Mouse (Mus musculus) ES-E14 (cell line): Measurements from ENCODE around the gene Rundc3a. TPM values are rescaled to one million over a fixed set of nuclear protein-coding genes. Genes with fewer than 3 reads are reported as not detected.
"Not testable (repeated sequence)": the region's sequence is repeated elsewhere in the genome, so short reads cannot be mapped to it uniquely, and the experiment has no call there.

Experiments used
- DNase-seq: peaks from one replicate; pipeline ENCODE4 v3.0.0-alpha.2; 2013; ENCODE audit warnings: low read depth, low spot score
- H3K27ac ChIP-seq: 2 replicates; pipeline ENCODE4 v1.5.1; 2012; ENCODE audit warnings: low read depth, mild to moderate bottlenecking, low read length, moderate library complexity, mixed read lengths; ENCODE audit not compliant: poor library complexity, insufficient read depth, severe bottlenecking
- H3K36me3 ChIP-seq: 2 replicates; pipeline ENCODE4 v1.6.1; 2012; ENCODE audit warnings: mild to moderate bottlenecking, low read length, moderate library complexity, mixed read lengths; ENCODE audit not compliant: control insufficient read depth, poor library complexity, insufficient read depth, severe bottlenecking
- H3K4me1 ChIP-seq, 2 experiments: fragments of 150-350 bp in 1 of 2; sonication (generic) in 1 of 2; 2 replicates each; pipeline ENCODE4 v1.6.1; 2012; ENCODE audit warnings: low read length in 2 of 2, mild to moderate bottlenecking in 1 of 2, mixed read lengths in 1 of 2; ENCODE audit not compliant: control insufficient read depth in 2 of 2, insufficient read depth in 2 of 2, poor library complexity in 1 of 2
- H3K4me3 ChIP-seq, 2 experiments: fragments of 150-350 bp in 1 of 2; sonication (generic) in 1 of 2; 2 replicates each; pipeline ENCODE4 v1.5.1; 2012; ENCODE audit warnings: low read length in 2 of 2, low read depth in 1 of 2, mild to moderate bottlenecking in 1 of 2, mixed read lengths in 1 of 2; ENCODE audit not compliant: insufficient read depth in 1 of 2, poor library complexity in 1 of 2, severe bottlenecking in 1 of 2
- H3K9ac ChIP-seq: 2 replicates; pipeline ENCODE4 v1.6.1; 2012; ENCODE audit warnings: low read depth, mild to moderate bottlenecking, low read length, mixed read lengths; ENCODE audit not compliant: poor library complexity, insufficient read depth, severe bottlenecking
- H3K9me3 ChIP-seq: fragments of 150-350 bp; sonication (generic); 2 replicates; pipeline ENCODE4 v1.6.1; 2012; ENCODE audit warnings: low read depth, mild to moderate bottlenecking, low read length; ENCODE audit not compliant: control insufficient read depth, insufficient read depth
- CHD2 ChIP-seq: IDR thresholded peaks from 2 replicates; pipeline ENCODE4 v1.6.1; 2014; ENCODE audit warnings: mild to moderate bottlenecking, low read depth, low read length, inconsistent platforms
- HCFC1 ChIP-seq: IDR thresholded peaks from 2 replicates; pipeline ENCODE4 v1.6.1; 2012; ENCODE audit warnings: low read length, inconsistent platforms, borderline replicate concordance; ENCODE audit not compliant: insufficient read depth
- MAFK ChIP-seq: IDR thresholded peaks from 2 replicates; pipeline ENCODE4 v1.6.1; 2014; ENCODE audit warnings: mild to moderate bottlenecking, low read depth, low read length, inconsistent platforms; ENCODE audit not compliant: insufficient read depth
- ZC3H11A ChIP-seq: IDR thresholded peaks from 2 replicates; pipeline ENCODE4 v1.6.1; 2012; ENCODE audit warnings: low read depth, mild to moderate bottlenecking, inconsistent platforms, low read length, borderline replicate concordance
- ZNF384 ChIP-seq: IDR thresholded peaks from 2 replicates; pipeline ENCODE4 v1.6.1; 2012; ENCODE audit warnings: low read depth, low read length, inconsistent platforms
- in situ Hi-C, 2 experiments: fragments of 600-800 bp; cut with MboI; formaldehyde crosslinking; loops; one replicate each; pipeline ENCODE4 v1.15.1; 2025; ENCODE audit warnings: low sequenced_read_pairs in 2 of 2, inconsistent platforms in 1 of 2; ENCODE audit not compliant: unreplicated experiment in 2 of 2
- total RNA-seq: library from RNA; depleted of rRNA; stranded (reverse); fragments of 300-350 nt; gene quantifications from 2 replicates; pipeline ENCODE4 v1.2.3, GENCODE M21; 2012

Gene Rundc3a
- total RNA-seq, 1 experiment = 6.7 TPM

DNA sequence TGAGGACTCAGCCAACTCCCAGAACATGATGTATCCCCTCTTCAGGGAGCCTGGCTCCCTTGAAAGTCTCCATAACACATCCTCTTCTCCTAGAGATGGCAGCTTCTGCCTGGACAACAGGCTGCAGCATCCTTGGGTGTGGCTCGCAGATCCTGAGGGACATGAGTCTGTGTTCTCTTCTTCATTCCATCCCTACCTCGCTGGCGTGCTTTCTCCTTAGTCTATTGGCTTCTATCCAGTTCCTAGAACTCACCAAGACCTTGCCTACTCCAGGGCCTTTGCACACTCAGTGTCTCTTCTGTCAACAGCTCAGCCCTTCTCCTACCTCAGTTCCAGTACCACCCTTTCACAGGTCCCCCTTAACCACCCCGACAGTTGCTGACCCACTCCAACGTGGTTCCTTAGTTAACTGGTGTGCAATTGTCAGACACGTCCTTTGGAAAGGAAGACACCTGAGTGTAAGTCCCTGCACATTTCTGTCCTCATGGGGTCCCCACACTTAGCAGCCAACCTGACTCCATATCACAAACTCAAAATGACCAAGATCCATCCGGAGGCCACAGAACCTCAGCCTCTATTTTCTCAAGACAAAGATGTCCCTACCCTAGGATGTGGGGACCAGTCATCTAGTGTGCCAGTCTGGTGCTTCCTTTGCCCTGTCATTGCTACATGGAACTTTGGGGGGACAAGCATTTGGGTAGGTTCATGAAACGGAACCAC, 31.3 kb upstream of the Rundc3a start:
- no peak overlapping the region for H3K4me3 ChIP-seq
- peaks cover 0 to 4% of the 10 kb centered on the region in 2 experiments; a peak in 1 of 4 replicates for H3K4me1 ChIP-seq
- H3K9me3 ChIP-seq = no peaks in the 10 kb centered on the region
- H3K9ac ChIP-seq = no peak overlapping the region
- TF ChIP-seq MAFK = no peak
- TF ChIP-seq HCFC1 = no peak
- TF ChIP-seq CHD2 = no peak
- no peak for TF ChIP-seq ZC3H11A
- no peak for TF ChIP-seq ZNF384
- no peaks in the 10 kb centered on the region for H3K36me3 ChIP-seq
- no peak overlapping the region for H3K27ac ChIP-seq
- DNase-seq = no peak
- in situ Hi-C loops = no loop called here

DNA sequence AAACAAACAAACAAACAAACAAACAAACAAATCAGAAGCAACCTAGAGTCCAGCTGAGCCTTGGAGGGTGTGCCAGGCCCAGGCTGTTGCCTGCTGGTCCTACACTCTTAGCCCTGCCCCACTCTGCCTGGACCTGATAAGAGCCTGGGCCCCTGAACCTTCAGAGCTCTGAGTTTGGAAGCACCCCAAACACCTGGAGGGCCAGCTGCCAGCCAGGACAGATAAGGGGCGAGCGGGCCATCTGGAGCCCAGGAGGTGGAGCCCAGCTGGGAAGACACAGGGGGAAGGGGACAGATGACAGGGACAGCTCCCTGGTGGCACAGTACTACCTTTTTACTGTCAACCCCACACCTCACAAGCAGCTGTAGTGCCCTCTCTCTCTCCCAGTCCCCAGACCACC, 29.6 kb upstream of the Rundc3a start:
- in situ Hi-C loops = no loop called here
- TF ChIP-seq HCFC1 = no peak
- no peak for TF ChIP-seq CHD2
- TF ChIP-seq ZC3H11A = no peak
- no peak for TF ChIP-seq ZNF384
- TF ChIP-seq MAFK = no peak
- no peak overlapping the region for H3K9ac ChIP-seq
- H3K9me3 ChIP-seq = no peaks in the 10 kb centered on the region
- DNase-seq = no peak
- H3K4me3 ChIP-seq = no peak overlapping the region
- H3K36me3 ChIP-seq = no peaks in the 10 kb centered on the region
- no peak overlapping the region for H3K27ac ChIP-seq
- peaks cover 0 to 1% of the 10 kb centered on the region in 2 experiments; a peak in 1 of 4 replicates for H3K4me1 ChIP-seq

DNA sequence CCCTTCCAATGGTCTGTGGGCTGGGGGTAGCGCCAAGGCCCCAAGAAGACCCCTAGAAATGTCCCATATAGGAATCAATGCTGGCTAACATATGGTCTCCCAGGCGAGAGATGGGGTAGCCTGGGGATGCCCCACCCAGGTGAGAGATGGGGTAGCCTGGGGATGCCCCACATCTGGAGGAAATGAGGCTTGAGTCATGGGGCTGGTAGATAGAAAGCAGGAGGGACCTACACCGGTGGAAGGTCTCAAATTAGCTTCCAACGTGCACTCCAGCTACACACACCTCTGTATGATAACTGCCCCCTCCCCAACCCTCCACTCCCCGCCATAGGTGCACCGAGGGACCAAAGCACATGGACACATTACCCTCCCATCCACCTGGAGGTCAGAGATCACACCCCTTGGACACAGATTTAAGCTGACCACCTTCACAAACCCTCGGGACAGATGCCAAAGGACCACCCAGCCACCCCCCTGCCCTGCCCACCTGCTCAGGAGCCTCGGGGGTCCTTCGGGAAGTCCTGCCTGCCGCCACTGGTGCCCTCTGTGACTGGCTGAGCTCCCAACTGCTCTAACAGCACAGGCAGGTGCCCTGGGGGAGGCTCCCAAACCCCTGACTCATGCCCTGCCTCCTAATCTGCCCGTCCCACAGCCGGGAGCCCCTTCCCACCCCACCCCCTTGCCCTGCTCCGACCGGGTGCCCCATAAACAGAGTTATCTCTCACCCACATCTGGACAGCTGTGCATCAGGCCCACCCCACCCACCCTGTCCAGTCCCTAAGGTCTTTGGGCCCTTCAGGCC, 28.4 kb upstream of the Rundc3a start:
- no peak overlapping the region for H3K27ac ChIP-seq

DNA sequence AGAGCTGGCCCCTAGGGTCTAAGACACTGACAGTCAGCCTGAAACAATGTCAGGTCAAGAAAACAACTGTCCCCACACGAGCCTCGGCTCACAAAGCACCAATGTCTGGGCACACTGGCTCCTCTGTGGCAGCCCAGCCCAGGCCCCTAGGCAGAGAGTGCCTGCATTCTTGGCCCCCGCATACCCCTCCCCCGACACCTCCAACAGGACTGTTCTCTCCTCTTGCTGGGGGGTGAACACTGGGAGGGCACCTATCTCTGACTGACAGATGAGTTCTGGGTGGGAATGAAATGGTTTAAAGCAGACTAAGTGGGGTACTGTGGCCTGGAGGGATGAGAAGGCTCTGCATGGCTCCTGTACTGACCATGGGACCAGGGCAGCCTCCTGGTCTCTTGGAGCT, 27.5 kb upstream of the Rundc3a start:
- H3K36me3 ChIP-seq = no peaks in the 10 kb centered on the region
- peaks cover 0 to 1% of the 10 kb centered on the region in 2 experiments; a peak in 1 of 4 replicates for H3K4me1 ChIP-seq
- no peak for TF ChIP-seq MAFK
- TF ChIP-seq ZNF384 = no peak
- TF ChIP-seq CHD2 = no peak
- no peak for TF ChIP-seq HCFC1
- TF ChIP-seq ZC3H11A = no peak
- H3K9me3 ChIP-seq = no peaks in the 10 kb centered on the region
- in situ Hi-C loops = no loop called here
- no peak overlapping the region for H3K9ac ChIP-seq
- no peak overlapping the region for H3K4me3 ChIP-seq
- DNase-seq = no peak
- H3K27ac ChIP-seq = no peak overlapping the region

More for the DNA sequence above, 28.4 kb upstream of the Rundc3a start:
- TF ChIP-seq ZNF384 (no peak), MAFK (no peak), ZC3H11A (no peak), CHD2 (no peak), HCFC1 (no peak)
- Histone ChIP-seq H3K9ac (no peak overlapping the region), H3K36me3 (no peaks in the 10 kb centered on the region), H3K4me3 (no peak overlapping the region), H3K4me1 (peaks cover 0 to 1% of the 10 kb centered on the region in 2 experiments; a peak in 1 of 4 replicates), H3K9me3 (no peaks in the 10 kb centered on the region)
- no peak for DNase-seq
- in situ Hi-C loops = no loop called here

DNA sequence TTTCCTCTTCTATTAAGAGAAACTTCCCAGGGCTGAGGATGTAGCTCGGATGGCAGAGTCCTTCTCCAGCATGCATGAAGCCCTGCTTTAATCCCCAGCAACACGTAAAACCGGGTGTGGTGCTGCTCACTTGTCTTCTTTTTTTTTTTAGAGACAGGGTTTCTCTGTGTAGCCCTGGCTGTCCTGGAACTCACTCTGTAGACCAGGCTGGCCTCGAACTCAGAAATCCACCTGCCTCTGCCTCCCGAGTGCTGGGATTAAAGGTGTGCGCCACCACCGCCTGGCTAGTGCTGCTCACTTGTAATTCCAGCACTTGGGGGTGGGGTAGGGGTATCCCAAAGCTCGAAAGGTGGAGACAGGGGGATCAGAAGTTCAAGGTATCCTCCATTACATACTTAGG, 27.1 kb upstream of the Rundc3a start, which contains the start of gene Slc4a1:
Gene Slc4a1, minus strand, starts transcription at position 101 of the 400 bp plus-strand sequence.
- H3K27ac ChIP-seq, H3K9ac ChIP-seq, H3K36me3 ChIP-seq, DNase-seq, H3K9me3 ChIP-seq, H3K4me1 ChIP-seq, H3K4me3 ChIP-seq, in situ Hi-C loops: not testable (repeated sequence)
